Mouse (Mus musculus) cerebellum, postnatal 4 days (tissue): ENCODE measurements around the gene Tcf25.

ENCODE experiments used
- DNase-seq, 2 experiments: peaks; one replicate each; pipeline ENCODE4 v3.0.0; 2022; ENCODE audit warnings: low spot score in 2 of 2, mixed read lengths in 1 of 2

The Tcf25 gene

DNA sequence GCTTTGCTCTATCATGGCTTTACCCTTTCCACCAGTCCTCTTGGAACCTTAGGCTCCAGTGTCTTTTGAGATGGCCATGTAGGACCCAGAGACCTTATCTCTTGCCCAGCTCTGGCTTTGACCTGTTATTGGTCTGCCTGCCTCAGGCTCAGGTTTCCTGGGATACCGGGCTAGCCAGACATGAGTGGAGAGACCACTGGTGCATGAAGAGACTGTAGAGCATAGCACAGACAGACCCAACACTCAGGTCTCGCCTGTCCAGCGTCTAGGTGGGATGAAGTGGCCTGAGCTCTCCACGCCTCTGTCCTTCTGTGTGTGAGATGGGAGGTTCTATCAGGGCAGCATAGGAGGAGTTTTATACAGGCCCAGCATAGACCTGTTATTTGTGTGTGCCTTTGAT is 24.5 kb upstream of the Tcf25 start:
- no peak for DNase-seq

GRCm38 (mm10) chr8:123352118-123352517 is 21.4 kb upstream of the Tcf25 start:
- no peak for DNase-seq

DNA sequence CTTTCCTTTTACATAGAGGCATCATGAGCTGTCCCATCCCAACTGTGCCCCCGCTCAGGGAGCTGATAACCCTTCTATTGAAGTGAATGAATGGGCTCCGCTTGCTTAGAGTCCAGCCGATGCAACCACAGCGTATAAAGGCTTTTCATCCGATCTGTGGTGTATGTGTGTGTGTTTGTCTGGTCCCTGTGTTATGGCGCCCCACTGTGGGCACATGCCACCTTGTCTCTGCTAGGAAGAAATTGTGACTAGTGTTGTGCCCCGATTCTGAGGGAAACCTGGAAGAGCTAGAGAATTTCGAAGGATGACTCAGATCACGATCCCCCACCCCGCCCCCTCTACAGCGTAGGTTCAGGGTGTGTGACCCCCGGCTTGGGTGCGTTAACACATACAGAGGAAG is 20.8 kb upstream of the Tcf25 start:
- peak in 1 of 2 experiments; percentile 53 for DNase-seq

DNA sequence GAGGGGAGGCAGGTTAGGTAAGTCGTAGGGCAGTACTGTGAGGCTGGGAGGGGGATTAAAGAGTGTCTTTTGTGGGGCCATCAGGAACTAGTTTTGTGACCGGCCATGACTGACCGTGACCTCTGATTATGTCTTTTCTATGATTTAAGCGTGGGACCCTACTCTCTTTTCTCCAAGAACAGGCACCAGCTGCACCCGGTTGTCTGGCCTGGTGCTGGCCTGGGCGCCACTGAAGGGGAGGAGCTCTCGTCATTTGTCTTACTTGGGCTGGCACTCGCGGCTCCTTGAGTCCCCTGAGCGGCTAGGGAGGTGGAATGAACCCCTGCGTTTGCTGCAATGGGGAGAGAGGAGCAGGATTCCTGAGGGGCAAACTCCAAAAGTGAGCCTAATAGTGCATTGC is 20.3 kb upstream of the Tcf25 start:
- DNase-seq = no peak

GRCm38 (mm10) chr8:123361082-123361739 is 12.3 kb upstream of the Tcf25 start:
- DNase-seq = peak; percentile 77 to 86

- peak; percentile 91 to 95 for DNase-seq
These were observed 656 bp downstream of the Tcf25 start for GRCm38 (mm10) chr8:123374239-123374578.

DNA sequence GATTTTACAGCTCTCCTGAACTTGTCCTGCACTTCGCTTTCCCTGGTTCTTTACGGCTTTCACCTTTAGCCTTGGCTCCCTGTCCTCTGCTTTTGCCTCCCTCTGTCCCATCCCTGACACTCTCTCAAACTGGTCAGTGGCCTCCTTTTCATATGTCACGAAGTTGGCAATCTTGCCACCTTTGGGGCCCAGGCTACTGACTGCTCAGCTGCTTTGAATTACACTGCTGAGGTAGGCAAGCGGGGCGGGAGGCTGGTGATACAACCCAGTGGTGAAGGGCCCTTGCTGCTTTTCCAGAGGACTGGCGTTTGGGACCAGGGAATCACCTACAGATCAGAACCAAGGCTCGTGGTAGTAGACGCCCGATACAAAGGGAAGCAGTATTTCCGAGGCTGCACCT is 2.1 kb downstream of the Tcf25 start:
- DNase-seq = no peak

DNA sequence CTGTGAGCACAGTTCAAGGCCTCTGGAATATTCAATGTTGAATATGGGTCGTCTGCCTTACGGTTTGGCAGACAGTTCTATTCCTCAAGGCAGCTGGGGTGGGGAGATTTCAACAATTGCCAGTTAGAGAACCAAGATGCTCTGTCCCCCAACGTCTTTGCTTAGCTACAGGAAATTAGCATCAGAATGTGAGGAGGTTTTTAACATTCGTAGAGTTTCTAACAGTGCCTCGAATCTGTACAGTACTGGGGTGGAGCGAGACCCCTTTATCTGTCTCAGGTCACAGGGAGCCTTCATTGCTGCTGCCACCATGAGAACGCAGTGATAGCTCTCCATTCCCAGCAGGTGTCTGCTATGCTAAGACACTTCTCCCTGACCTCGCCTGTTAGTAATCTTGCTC is 2.6 kb downstream of the Tcf25 start:
- no peak for DNase-seq

- no peak for DNase-seq
These were observed 8.2 kb downstream of the Tcf25 start for GRCm38 (mm10) chr8:123381711-123382110.

GRCm38 (mm10) chr8:123382516-123382915 is 9.0 kb downstream of the Tcf25 start:
- DNase-seq = no peak

DNA sequence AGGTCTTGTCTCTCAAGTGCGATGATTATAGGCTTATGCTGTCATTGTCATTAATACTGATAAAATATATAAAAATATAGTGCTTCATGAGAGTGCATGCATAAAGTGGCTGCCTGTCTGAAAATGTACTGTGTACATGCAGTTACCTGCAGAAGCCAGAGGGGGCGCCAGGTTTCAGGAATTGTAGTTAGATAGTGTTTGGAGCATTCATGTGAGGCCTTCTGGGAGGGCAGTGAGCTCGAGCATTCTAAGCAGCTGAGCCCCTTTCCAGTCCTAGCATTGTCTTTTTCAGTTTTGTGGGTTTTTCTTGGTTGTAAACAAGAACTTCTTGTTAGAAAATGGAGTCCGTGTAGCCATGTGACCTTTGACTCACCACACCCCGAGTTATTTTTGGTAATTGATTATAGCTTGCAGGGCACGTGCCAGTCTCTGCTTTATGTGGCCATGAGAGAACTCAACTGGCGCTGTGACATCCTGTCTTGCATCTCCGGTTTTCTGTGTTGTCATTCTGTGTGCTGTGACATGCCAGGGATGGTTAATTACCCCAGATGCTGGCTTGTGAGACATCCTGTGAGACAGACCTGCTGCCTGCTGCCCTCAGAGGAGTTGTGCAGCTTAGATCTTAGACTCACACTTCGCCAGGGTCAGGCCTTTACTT is 11.5 kb downstream of the Tcf25 start:
- DNase-seq = no peak

GRCm38 (mm10) chr8:123387041-123387440 is 13.5 kb downstream of the Tcf25 start:
- no peak for DNase-seq

DNA sequence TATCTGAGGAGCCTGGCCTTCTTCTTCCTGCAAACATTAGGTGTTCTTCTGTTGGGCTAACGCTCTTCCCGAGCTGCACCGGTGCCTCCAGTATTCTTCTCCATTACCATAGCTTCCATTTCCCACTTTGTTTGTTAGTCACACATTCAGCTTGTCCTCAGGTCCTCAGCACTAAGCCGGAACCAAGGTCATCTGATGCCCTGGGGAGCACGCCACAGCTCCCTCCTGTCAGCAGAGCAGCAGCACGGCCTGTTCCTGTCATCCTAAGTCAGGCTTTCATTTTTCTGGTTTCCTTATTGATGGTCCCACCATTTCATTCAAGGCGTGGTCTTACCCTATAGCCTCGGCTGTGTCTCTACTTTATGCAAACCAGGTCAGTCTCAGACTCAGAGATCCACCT is 14.2 kb downstream of the Tcf25 start:
- DNase-seq = no peak

DNA sequence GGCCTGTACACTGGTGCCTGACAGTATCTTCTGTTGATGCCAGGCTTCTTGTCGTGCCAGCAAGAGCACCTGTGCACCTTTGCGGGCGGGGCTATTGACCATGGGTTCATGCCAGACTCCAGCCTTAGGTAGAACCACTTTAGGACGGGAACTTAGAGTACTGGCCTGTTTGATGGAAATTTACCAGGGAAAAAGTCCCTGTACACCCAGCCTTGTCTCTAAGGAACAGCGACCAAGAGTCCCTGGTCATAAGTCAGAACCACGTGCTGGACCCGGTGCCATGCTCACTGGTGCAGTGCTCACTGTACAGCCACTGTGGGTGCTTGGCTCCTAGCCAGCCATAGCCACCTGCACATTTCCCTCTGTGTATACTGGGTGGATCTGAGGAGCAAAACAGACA is 15.5 kb downstream of the Tcf25 start:
- no peak for DNase-seq

DNA sequence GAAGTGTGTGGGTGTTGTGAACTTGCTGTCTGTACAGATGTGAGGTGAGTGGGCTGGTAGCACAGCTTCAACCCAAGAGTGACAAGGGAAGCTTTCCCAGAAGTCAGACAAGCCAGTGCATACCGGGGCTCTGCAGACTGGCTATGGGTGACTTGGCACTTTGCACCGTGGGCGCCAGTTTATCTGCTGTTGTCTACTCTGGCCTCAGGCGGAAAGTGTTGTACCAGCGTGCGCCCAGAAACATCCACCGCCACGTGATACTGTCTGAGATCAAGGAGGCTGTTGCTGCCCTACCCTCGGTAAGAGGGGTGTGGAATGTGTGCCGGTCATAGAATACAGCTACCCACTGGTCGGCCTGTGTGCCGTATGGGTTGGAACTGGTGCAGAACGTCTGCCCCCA is 24.8 kb downstream of the Tcf25 start:
- no peak for DNase-seq

DNA sequence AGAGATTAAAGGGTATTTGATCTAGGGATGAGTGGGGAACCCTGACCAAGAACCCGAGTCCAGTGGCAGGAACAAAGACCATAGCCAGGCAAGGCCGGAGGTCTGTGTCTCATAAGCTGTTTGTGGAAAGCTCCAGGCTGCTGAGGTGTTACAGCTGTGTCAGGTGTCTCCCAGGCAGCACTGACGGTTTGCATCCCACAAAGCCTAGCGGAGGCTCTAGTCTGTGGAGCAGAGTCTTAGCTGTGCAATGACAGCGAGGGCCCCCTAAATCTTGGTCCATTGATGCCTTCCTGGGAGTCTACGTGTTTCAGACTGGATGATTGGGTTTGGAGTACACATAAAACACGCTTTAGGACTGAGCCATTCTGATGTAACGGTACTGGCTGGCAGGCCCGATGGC is 28.4 kb downstream of the Tcf25 start:
- no peak for DNase-seq

DNA sequence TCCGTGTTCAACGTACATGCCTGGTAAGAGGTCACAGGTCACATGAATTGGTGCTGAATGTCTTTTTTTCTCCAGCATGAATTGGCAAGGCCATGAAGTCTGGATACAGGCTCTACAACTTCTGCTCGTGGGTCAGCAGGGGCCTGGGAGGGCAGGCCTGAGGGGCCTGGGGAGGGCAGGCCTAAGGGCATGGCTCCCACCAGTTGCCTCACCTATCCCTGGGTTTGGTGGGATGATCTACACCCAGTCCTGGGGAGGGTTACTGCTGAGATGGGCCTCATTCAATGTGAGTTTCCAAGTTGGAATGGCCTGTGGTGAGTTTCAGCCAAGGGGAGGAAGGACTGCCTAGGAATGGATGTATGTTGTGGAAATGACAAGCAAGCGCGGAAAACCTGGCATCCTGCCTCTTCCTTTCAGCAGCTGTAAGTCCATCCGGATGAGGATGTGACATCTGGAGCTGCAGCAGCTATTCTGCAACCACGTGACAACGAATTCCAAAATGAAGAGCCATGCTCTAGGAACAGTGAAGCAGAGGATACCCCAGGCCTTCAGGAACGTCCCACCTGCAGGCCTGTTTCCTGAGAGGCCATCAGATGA is 29.3 kb downstream of the Tcf25 start:
- no peak for DNase-seq

GRCm38 (mm10) chr8:123404521-123404920 is 31.0 kb downstream of the Tcf25 start:
- no peak for DNase-seq

- DNase-seq = peak; percentile 66 to 82
These were observed 33.2 kb downstream of the Tcf25 start, which contains the start of gene Mc1r for GRCm38 (mm10) chr8:123406786-123407185. Gene Mc1r, plus strand, starts transcription at chr8:123407107.

DNA sequence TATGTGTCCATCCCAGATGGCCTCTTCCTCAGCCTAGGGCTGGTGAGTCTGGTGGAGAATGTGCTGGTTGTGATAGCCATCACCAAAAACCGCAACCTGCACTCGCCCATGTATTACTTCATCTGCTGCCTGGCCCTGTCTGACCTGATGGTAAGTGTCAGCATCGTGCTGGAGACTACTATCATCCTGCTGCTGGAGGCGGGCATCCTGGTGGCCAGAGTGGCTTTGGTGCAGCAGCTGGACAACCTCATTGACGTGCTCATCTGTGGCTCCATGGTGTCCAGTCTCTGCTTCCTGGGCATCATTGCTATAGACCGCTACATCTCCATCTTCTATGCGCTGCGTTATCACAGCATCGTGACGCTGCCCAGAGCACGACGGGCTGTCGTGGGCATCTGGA is 34.1 kb downstream of the Tcf25 start:
- DNase-seq = no peak

DNA sequence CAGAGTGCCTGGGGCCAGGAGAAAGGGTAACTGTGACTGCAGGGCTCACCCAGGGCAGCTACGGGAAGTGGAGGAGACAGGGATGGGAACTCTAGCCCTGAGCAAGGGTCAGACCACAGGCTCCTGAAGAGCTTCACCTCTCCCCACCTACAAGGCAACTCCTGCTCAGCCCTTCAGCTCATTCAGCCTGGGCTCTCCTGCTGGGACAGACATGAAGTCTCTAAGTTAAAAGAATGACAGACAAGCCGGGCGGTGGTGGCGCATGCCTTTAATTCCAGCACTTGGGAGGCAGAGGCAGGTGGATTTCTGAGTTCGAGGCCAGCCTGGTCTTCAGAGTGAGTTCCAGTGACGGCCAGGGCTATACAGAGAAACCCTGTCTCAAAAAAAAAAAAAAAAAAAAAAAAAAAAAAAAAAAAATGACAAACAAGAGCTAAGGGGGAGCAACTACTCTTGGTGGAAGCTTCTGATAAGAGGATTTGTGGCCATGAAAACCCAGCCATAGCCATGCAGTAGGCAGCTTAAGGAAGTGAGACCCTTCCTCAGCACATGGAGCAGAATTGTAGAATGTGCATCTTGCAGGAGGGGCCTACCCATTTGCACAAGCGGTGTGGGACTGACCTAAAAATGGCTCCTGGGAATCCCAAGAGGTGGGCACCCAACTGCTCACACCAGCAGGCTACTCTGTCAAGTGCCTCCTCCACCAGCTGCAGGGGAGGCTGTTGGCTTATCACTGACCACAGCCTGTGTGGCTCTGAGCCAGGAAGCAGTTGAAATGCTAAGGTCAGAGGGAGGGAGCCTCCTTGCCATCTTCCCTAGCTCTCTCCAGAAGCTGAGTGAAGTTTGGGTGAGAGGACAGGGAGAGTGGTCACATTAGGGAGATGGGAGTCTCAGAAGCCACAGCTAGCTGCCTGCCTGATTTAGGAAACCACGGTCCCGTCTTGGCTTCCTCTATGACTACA is 35.3 kb downstream of the Tcf25 start:
- DNase-seq = no peak

GRCm38 (mm10) chr8:123410049-123410587 is 36.6 kb downstream of the Tcf25 start:
- peak in 1 of 2 experiments; percentile 57 for DNase-seq
